Mouse (Mus musculus): ENCODE measurements around the gene Clstn3. TPM values are rescaled to one million over a fixed set of nuclear protein-coding genes. Genes with fewer than 3 reads are reported as not detected.
"Not testable (repeated sequence)": the region's sequence is repeated elsewhere in the genome, so short reads cannot be mapped to it uniquely, and the experiment has no call there.

The Clstn3 gene
- total RNA-seq (2021), result 1 to 10 TPM in 1 of 2 experiments, under 1 TPM in 1; 0.60 to 1.6 TPM
- long read RNA-seq, experiment 1, result 0 reads
- long read RNA-seq, experiment 2, full-length matches to known transcripts, result 1 of 1 reads
- long read RNA-seq, experiment 2, partial matches to known transcripts, result 0 of 1 reads
- long read RNA-seq, experiment 2, other reads (novel, unspliced or antisense), result 0 of 1 reads

- intact Hi-C loops (cut with DNase I; ENCODE audit: low total_unique reads), result no loop called here
- peak; percentile 61 for DNase-seq
These were observed at the start of gene Clstn3 for GRCm38 (mm10) chr6:124464305-124465271. TSS of gene Clstn3 (minus strand) at chr6:124464794.

GRCm38 (mm10) chr6:124512355-124512836 is 47.8 kb upstream of the Clstn3 start, which contains the start of gene C1ra:
TSS of gene C1ra (plus strand) at chr6:124512405.
- intact Hi-C loops (cut with DNase I; ENCODE audit: low total_unique reads), result no loop called here
- peak; percentile 44 for DNase-seq

GRCm38 (mm10) chr6:124511936-124512335 is 47.3 kb upstream of the Clstn3 start:
- intact Hi-C loops (cut with DNase I; ENCODE audit: low total_unique reads), result no loop called here
- no peak for DNase-seq

- DNase-seq; intact Hi-C loops (cut with DNase I; ENCODE audit: low total_unique reads): not testable (repeated sequence)
These were observed 44.6 kb upstream of the Clstn3 start for GRCm38 (mm10) chr6:124509192-124509591.

GRCm38 (mm10) chr6:124508292-124508691 is 43.7 kb upstream of the Clstn3 start:
- intact Hi-C loops (cut with DNase I; ENCODE audit: low total_unique reads), result no loop called here
- DNase-seq, result no peak

GRCm38 (mm10) chr6:124506991-124507390 is 42.4 kb upstream of the Clstn3 start:
- no peak for DNase-seq
- intact Hi-C loops (cut with DNase I; ENCODE audit: low total_unique reads), result no loop called here

- intact Hi-C loops (cut with DNase I; ENCODE audit: low total_unique reads), result no loop called here
These were observed 40.4 kb upstream of the Clstn3 start for GRCm38 (mm10) chr6:124505028-124505427.

GRCm38 (mm10) chr6:124502021-124502420 is 37.4 kb upstream of the Clstn3 start:
- DNase-seq, result no peak
- intact Hi-C loops (cut with DNase I; ENCODE audit: low total_unique reads), result no loop called here

More at GRCm38 (mm10) chr6:124505028-124505427, 40.4 kb upstream of the Clstn3 start:
- DNase-seq, result no peak

- DNase-seq, result peak; percentile 42
- intact Hi-C loops (cut with DNase I; ENCODE audit: low total_unique reads), result no loop called here
These were observed 36.9 kb upstream of the Clstn3 start for GRCm38 (mm10) chr6:124501473-124501872.

- DNase-seq, result no peak
- intact Hi-C loops (cut with DNase I; ENCODE audit: low total_unique reads), result no loop called here
These were observed 35.4 kb upstream of the Clstn3 start for GRCm38 (mm10) chr6:124499914-124500566.

GRCm38 (mm10) chr6:124496054-124496453 is 31.5 kb upstream of the Clstn3 start:
- intact Hi-C loops (cut with DNase I; ENCODE audit: low total_unique reads), result no loop called here

GRCm38 (mm10) chr6:124493886-124494285 is 29.3 kb upstream of the Clstn3 start:
- peak; percentile 38 for DNase-seq
- intact Hi-C loops (cut with DNase I; ENCODE audit: low total_unique reads), result no loop called here

More at GRCm38 (mm10) chr6:124496054-124496453, 31.5 kb upstream of the Clstn3 start:
- no peak for DNase-seq

- intact Hi-C loops (cut with DNase I; ENCODE audit: low total_unique reads), result no loop called here
- DNase-seq, result peak; percentile 83
These were observed 28.4 kb upstream of the Clstn3 start, which contains the start of gene C1rl for GRCm38 (mm10) chr6:124492842-124493561. TSS of gene C1rl (plus strand) at chr6:124493113.

- DNase-seq, result no peak
- intact Hi-C loops (cut with DNase I; ENCODE audit: low total_unique reads), result no loop called here
These were observed 26.8 kb upstream of the Clstn3 start for GRCm38 (mm10) chr6:124491427-124491826.

- intact Hi-C loops (cut with DNase I; ENCODE audit: low total_unique reads), result no loop called here
- DNase-seq, result no peak
These were observed 24.4 kb upstream of the Clstn3 start for GRCm38 (mm10) chr6:124488952-124489351.

- intact Hi-C loops (cut with DNase I; ENCODE audit: low total_unique reads), result no loop called here
- no peak for DNase-seq
These were observed 22.9 kb upstream of the Clstn3 start for GRCm38 (mm10) chr6:124487509-124487908.

- intact Hi-C loops (cut with DNase I; ENCODE audit: low total_unique reads), result no loop called here
- DNase-seq, result no peak
These were observed 21.0 kb upstream of the Clstn3 start for GRCm38 (mm10) chr6:124485414-124486144.

GRCm38 (mm10) chr6:124484851-124485250 is 20.3 kb upstream of the Clstn3 start:
- no peak for DNase-seq
- intact Hi-C loops (cut with DNase I; ENCODE audit: low total_unique reads), result no loop called here
